Mouse (Mus musculus): ENCODE results near the gene Lad1.

DNA sequence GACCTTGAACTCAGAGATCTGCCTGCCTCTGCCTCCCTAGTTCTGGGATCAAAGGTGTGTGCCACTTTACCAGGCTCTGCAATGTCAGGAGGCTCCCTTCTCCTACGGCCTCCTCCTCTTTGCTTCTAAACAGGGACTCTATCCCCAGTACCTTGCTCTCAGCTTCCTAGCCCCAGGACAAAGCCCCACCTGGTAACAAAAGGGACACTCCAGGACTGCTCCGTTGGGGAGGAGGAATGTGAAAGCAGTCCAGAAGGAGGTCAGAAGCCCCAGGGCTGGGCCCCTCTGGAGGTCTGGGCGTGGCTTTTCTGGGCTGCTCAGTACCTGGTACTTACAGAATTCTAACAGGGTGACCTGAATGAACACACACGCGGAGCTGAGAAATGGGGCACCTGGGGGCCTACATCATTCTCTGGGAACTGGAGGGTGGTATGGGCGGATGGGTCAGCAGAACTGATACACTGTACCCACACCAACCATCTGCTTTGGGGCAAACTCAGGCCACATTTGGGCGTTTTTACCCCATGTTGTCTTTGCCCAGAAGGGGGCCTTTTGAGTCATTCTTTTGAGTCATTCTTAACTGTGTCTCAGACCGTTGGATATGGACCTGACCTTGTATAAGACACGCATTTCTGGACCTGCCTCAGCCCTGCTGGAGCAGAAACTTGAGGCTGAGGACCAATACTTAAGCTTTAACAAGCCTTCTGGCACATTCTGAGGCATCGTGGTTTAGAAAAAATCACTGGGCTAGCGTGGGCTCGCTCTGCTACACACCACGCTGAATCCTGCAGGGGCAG, 26.1 kb upstream of the Lad1 start:
- TF ChIP-seq CTCF (IDR thresholded peaks at IDR 0.05; ENCODE audit: extremely low read depth, insufficient read length, insufficient replicate concordance, low read depth, low read length) (no peak), POLR2A (IDR thresholded peaks at IDR 0.05; ENCODE audit: low read depth, low read length) (no peak)

Measured in small intestine, adult 2 months (tissue).